Mouse (Mus musculus): ENCODE results near the gene Ssr1.

Ssr1 gene

DNA sequence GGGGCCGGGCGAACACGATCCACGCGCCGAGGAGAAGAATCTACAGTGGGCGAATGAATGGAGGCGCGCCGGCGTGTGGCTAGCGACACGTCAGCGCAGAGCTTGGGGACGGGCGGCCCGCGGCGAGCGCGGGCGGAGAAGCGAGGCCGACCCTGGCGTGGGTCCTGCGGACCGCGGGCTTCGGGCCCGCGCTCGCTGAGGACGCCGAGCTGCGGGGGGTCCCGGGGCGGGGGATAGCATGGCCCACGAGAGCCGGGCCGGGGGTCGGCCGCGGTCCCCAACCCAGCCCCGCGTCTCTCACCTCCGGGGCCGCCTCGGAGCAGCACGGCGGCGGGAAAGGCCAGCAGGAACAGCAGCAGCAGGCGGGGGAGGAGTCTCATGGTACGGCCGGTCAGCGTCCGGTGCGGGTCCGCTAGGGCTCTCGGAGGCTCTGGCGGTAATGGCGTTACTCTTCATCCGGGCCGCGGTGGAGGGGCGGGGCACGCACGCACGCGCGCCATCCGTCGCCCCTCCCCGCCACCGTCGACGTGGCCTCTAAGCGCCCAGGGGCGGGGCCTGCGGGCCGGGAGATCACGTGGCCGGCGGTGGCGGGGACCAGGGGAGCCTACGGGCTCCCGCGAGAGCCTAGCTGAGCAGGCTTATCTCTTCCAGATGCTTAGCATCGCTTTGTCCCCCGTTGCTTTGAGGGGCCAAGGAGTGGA lies at the start of gene Ssr1:
Gene Ssr1, minus strand, starts transcription at position 514 of the 701 bp plus-strand sequence.
- peak; percentile 98 for DNase-seq

DNA sequence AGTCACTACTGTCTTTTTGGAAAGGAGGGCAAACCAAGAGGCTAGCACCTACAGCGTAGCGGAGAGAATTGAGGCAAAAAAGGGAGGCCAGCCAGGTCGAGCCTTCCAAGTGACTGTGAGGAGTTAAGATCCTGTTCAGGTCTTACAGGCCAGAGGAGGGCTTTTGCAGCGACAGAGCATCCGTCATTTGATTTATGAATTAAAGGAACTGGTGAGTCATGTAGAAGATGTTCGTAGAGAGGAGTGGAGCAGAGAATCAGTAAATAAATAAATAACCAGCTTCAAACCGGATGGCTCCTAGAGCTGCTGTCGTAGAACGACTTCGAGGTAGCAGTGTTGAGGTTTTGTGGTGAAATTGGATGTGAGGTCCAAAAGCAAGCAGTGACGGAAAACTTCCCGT lies 43.8 kb upstream of the Ssr1 start:
- no peak for DNase-seq

DNA sequence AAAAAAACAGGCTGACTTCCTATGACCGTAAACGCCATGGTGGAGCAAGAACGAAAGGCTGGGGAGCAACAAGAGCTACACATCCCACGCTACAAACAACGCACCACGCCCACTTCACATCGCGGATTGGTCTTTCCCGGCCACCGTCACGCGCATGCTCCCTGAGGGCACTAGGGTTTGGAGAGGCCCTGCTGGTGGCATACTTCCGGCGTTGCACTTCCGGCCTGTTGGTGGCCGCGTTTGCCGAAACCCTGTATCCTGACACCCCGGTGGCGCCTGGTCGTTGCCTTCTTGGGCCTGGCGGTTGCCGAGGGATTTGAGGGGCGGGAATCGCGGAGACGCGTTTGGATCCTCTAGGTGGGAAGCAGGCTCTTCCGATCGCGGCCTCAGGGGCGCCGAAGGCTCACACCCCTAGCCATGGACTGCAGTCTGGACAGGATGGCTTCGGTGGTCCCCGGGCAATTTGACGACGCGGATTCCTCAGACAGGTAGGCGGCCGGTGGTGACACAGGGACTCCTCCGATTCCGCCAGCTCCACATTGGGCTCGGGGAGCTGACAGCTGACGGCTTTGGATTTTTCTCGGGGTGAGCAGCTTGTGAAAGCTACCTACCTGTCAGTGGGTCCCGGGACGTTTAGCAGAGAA lies 43.1 kb upstream of the Ssr1 start, which contains the start of gene Cage1:
Gene Cage1, minus strand, starts transcription at position 26 of the 644 bp plus-strand sequence.
- peak; percentile 97 for DNase-seq

DNA sequence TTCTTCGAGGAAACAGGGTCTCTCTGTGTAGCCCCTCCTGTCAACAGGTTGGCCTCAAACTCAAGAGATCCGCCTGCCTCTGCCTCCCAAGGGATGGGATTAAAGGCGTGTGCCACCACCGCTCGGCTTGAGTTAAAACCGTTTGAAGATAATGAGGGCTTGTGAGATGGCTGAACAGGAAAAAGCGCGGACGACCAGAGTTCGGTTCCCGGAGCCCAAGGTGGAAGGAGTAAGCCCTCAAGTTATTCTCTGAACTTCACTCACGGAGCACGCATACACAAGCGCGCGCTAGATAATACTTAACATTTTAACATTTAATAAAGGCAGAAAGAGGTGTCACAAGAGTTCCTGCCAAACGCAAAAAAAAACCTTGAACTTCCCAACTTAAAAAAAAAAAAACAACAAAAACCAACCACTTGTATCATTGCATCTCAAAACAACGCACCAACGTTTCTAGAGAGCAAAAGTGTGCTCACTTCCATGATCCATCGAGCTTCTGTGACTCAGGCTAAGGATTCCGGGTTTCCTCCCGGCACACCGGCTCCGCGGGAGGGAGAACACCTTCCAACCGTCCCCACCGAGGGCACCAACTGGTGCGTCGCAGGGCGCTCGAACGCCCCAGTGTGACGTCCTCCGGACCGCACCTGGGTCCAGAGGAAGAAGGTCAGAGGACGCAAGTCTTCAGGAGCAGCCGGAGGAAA lies 42.5 kb upstream of the Ssr1 start, which contains the start of gene Riok1:
Gene Riok1, plus strand, starts transcription at position 653 of the 701 bp plus-strand sequence.
- DNase-seq, result peak; percentile 30

DNA sequence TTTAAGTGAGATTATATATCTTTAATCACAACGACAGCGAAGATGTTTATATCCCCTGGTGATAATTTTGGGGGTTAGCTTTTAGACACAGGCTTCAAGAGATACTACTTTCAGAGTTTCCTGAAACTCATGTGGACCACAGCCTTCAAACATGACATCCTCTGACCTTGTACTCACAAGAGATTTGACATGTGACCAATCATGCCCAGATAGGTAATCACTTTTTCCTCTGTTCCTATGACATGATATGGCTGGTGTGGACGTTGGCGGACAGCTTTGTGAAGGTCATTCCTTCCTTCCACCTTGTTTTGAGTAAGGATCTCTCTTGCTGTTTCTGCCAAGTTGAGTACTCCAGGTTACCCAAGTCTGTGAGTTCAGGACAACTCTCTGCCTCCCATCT lies 34.4 kb upstream of the Ssr1 start:
- no peak for DNase-seq

DNA sequence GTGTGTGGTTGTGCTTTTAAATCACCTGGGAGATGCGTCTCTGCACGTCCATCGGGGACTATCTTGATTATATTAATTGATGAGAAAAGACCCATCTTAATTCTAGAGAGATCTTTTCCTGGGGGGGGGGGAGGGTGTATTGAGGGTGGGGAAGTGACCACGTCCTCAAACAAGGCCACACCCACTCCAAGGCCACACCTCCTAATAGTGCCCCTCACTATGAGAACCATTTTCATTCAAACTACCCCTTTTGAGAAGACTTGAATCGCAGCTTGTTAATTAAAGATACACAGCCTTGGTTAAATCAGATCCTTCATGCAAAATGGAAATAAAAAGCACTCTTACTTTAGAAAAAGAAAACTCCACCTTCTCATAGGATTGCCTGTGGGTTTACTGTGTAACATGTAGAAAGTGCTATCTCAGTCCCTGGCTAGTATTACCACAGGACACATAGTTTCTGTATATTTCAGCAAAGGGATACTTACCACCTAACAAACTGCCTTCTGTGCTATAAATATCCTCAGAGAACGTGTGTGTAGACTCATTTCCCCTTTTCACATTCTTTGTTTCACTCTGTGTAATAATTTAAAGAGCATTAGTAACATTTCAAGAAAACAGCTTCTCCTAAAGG lies 33.7 kb upstream of the Ssr1 start:
- DNase-seq, result no peak

DNA sequence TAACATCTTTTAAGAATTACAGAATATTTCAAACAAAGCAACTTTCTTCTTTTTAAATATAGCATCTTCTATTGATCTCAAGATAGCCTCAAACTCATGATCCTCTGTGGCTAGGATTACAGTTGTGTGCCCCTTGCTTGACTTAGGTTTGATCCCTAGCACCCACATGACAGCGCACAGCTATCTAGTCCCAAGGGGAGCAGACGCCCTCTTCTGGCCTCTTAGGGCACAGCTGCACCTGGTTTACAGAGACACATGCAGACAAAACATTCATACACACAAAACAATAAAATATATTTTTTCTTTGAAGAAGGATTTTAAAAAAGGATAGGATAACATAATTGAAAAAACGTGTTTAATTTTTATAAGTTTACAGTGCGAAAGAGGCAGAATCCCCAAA lies 31.9 kb upstream of the Ssr1 start:
- DNase-seq, result peak; percentile 40

DNA sequence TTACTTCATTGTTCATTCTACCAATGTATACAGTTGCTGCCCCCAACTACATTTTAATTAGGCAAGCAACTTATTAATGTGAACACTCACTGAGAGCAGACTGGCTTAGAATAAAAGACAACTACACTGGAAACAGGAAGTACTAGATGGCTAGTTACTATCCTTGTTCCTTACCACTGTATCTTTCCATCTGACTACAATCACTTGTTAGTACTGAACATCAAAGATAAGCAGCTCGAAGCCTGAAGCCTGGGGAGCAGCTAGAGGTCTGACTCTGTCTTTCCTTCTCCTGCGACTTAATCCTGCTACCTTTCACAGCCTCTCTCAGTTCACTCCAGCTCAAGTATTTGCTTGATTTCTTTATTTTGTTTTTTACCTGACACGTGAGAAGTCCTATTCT lies 24.8 kb upstream of the Ssr1 start:
- no peak for DNase-seq

DNA sequence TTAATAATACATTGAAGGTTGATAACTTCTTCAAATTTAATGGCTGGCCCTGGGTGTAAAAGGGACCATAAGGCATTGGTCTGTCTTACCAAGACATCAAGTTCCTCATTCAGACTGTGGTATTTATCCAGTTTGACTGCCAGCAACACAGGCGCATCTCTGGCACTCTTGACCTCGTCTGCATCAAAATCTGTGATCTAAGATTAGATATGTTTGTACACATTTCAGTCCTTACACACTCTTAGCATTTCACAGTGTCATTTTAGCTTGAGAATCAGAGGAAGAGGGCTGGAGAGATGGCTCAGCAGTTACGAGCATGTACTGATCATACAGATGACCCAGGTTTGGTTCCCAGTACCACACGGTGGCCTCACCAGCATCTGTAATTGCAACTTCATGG lies 21.6 kb upstream of the Ssr1 start:
- no peak for DNase-seq

DNA sequence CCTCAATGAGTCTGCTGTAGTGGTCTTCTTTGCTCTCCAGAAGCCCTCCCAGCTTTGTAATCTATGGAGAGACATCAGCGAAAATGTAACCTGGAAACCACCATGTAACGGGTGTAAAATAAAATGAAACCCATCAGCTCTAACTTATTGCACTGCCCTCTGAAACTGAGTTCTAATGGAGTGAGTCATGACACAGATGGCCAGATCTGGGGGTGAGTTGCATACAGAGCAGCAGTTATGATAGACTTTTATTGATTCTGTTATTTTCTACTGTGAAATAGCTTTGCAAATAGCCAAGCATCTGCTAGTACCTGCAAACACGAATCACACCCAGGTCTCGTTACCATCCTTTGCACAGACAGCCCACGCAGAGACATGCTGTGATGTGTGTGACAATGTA lies 18.4 kb upstream of the Ssr1 start:
- no peak for DNase-seq

DNA sequence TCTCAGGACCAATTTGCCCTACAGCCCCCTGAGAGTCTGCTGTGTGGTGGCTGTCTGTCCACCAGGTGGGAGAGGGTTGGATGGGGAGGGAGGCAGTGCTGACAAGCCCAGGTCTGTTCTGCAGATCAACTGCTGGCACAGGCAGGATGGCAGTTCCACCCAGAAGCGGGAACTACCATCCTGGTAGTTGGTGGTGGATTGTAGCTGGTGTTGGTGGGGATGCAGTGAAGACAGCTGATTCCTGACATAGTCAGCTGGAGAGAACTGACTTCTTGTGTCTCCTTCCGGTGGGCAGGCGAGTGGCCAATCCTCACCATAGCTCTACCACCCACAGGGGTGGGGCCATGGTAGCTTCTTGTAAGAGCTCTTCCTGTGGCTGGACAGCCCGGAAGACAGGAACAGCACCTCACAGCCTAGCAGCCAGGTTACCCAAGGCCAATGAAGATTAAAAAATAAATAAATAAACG lies 16.5 kb upstream of the Ssr1 start:
- peak; percentile 68 for DNase-seq

DNA sequence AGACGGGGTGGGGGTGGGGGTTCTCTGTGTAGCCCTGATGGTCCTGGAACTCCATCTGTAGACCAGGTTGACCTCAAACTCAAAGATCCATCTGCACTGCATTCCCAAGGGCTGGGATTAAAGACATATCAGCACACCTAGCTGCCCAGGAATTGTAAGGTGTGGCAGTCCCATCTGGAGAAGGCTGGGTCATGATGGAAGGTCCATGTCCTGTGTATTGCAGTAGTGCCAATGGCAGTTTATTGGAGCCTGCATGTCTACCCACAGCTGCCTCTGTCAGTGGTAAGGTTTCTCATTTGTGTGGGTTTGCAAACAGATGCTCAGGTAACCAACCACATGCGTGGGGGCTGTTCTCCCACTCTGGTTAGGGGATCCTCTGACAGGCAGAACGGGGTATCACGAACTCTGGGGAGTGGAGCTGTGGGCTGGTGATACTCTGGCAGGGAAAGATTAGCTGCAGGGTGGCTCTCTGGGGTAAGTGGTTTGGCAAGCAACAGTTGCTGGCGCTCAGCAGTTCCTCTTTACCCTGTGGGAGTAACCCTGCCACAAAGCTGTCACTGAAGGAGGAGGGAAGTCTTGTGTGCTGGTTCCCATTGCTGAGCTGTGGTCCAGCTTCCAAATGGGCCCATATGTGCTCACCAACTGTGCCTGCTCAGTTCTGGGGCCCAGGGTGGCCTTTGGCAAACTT lies 15.8 kb upstream of the Ssr1 start:
- DNase-seq, result peak; percentile 52

DNA sequence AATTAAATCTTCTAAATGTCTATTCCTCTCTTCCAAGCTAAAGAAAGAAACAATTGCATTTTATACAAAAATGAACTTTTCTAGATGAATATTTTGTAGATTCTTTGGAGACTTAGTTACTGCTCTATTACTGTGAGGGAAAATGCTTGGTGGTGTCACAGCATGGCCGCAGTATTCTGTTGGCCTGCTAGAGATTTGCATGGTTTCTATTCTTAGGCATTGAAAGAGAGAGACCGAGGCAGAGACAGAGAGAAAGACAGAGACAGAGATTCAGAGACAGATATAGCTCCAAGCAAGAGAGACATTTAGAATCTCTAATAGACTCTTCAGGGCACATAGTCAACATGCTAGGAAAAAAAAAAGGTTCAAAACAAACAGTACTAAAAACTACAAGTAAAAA lies 14.0 kb upstream of the Ssr1 start:
- no peak for DNase-seq

DNA sequence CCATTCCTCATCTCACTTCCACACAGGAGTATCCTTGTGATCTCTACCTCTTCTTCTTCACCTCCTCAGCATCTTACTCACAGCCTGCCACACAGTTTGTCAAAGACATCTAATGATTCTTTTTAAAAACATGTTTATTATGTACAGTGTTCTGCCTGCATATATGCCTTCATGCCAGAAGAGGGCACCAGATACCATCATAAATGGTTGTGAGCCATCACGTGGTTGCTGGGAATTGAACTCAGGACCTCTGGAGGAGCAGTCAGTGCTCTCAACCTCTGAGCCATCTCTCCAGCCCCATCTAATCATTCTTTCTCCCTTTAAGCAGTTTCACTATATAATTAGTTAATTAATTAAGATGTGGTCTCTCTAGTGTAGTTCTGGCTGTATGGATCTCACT lies 8.4 kb upstream of the Ssr1 start:
- DNase-seq, result no peak

DNA sequence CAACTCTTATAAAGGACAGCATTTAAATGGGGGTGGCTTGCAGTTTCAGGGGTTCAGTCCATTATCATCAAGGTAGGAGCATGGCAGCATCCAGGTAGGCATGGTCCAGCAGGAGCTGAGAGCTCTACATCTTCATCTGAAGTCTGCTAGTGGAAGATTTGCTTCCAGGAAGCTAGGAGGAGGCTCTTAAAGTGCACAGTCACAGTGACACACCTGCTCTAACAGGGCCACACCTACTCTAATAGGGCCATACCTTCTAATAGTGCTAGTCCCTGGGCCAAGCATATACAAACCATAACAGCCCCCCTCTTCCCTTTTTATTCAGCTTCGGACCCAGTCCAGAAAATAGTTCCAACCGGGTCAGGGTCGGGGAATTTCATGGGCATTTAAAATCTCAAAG lies 5.7 kb upstream of the Ssr1 start:
- peak; percentile 53 for DNase-seq

DNA sequence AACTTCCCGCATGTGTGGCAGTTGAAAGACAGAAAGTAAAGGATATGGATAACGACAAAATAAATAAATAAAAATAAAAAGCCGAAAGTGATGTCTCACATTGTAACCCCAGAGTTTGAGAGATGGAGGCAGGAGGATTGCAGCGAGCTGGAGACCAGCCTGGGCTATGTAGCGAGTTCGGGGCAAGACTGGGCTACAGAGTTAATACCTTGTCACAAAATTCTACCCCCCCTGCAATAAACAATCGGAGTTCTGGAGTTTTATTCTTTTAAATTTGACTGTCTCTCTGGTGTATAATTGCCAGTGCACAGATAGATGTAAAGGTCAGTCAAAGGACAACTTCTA lies 360 bp upstream of the Ssr1 start:
- DNase-seq, result no peak

DNA sequence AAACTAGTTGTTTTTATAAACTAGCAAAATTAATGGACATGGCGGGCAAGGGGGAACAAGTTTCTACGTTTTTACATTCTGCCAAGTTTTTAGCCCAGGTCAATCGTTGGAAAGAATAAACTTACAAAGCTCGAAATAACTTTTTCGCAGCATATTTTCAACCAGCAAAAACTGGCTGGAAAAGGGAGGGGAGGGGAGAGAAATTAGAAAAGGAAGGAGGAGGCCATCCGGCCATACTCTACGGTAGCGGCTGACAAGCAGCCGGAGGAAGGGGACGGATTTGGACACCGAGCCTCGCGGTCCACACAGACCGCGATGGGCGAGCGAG lies 677 bp downstream of the Ssr1 start:
- no peak for DNase-seq

DNA sequence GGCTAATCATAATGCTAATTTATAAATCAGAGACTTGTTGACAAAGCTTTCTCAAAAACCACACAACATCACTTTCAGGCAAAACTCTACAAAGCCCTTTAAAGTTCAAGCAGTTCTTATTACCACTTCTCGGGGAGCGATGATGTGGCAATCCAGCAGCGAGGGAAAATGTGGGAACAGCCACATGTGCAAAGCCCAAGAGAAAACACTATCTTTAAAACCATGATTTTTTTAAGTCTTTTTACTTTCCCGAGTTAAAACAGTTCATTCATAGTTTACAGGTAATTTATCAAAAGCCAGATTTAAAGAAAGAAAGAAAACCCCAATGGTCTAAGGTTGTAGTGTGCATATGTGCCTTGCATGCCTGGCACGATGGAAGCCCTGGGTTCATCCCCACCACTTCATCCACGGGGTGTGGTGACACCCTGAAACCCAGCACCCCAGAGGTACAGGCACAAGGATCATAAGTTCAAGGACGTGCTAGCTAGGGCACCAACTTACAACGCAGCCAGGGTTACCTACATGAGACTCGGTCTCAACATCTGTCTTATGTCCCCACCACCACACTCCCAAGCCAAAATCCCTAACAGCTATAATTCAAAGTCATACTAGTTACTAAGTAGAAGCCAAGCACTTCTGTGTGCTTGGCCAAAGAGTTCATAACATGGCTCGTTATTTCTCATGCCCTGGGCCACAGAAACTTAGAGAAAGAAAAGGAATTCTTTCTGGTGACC lies 1.2 kb downstream of the Ssr1 start:
- peak; percentile 41 for DNase-seq

DNA sequence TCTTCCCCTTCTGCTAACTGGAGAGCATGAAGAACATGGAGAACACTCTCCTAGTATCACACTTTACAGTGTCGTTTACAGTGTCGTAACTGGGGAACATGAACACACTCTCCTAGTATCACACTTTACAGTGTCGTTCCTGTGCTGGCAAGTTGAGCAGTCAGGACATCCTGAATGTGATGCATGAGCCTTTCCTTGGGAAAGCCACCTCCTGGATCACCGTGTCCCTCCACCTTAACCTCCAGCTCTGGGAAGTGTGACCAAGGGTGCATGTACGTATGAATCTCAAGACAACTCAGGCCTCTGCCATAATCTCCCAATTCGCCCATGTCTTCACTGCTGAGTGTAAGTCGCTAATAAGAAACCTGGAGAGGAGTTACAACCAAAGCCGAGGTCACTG lies 4.3 kb downstream of the Ssr1 start:
- DNase-seq, result no peak

DNA sequence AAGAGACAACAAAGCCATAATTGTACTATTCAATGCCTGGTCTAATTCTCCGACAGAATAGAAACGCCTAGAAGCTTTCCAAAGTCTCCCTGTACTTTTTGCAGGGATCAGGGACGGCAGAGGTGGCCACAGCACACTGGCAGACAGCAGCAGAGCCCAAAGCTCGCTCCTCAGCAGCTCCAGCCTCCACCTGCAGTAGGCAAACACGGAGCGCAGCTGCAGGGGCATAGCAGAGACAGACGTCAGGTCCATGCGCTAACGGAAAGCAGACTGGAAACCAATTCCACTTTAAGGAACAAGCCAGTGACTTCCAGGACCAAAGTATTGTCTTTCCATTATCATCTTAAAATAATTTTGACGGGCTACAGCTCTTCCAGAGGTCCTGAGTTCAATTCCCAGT lies 7.9 kb downstream of the Ssr1 start:
- DNase-seq, result no peak

DNA sequence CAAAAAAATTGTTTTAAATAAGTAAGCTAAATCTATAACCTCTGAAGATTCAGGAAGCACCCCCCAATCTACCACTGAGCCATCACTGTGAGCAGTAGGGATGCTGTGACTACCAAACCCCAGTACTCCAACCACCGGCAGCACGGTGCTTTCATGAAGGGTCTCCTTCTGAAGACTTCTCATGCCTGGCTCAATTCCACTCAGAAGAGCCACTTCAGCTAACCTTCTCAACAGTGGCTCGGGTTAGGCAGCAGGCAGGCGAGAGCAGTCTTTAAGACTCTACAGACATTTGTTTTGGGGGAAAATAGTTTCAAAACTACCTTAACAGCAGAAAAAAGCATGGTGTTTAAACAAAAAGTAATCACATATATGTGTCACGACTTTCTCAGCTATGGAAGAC lies 13.0 kb downstream of the Ssr1 start:
- DNase-seq, result no peak

DNA sequence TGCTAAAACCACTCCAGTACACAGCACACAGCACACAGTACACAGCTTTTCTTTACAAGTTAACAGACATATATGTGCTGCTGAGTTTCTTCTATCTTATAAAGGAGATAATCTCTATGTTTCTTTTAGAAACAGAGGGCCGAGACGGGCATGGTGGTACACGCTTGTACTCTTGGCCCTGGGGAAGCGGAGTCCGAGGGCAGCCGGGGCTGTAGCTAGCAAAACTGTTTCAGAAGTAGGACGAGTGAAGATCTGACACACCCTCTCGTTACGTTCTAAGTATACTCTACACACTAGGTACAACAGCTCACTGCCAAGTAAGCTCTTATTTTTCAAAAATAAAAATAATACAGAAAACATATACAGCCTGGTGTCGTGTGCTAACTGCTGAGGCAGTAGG lies 13.7 kb downstream of the Ssr1 start:
- no peak for DNase-seq
